Mouse (Mus musculus) right cerebral cortex, postnatal 14 days (tissue): ENCODE data around the gene Vmn2r61.

Experiments used
- DNase-seq: peaks from one replicate; pipeline ENCODE4 v3.0.0; 2022

Gene Vmn2r61

DNA sequence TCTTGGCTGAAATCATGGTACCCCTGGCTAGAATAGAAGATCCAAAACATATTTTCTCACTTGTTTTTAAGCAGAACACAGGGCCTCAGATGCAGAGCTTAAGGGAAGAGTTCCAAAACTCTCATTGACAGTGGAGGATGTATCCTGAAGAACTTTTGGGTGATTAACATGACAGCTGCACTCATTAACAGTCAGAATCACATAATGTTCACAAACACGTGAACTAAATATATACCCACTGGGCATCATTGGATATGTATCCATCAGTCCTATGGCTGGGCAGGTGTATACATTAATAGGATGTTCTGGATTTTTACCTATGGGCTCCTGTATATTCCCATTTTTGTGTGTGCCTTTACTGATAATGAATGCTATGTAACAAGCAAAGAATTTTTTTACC, at the start of gene Vmn2r61:
Vmn2r61 (plus strand) TSS at position 301 of the 400 bp plus-strand sequence.
- no peak for DNase-seq
